Mouse (Mus musculus): ENCODE data around the gene Ppm1g.

Ppm1g gene

DNA sequence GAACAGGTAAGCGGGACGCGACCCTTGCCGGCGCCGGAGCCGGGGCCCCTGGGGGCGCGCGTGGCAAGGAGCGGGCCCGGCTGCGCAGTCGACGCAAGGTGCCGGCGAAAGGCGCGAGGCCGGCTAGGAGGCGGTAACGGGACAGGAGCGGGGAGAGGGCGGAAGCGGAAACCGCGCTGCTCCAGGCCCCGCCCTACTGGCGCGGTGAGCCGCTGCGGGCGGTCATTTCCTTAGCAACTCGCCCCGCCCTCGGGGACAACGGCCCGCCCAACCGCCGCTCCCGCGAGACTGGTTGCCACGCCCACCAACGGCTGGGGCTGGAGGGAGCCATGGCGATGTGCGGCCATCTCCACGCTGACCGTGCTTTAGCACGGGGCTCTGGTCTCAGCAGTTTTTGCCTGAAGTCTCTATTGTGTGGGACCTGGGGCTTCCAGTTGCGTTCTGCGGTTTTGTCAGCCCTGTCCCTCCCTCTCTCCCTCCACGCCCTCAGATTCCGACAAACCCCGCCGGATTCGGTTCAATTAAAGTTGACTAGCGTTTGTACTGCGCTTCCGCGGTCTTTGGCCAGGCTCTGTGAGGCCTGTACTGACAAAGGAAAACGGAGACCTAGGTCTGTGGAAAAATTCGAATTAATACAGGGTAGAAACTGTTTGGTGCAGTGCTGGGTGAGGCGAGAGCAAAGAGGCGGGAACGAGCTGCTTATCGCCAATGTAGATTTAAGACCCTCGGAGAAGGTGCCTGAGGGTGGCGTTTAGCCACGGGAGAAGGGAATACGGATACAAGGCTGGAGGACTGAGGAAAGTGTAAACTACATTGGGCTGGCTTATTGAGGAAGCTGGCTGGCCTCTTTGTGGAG is at the start of gene Ppm1g:
Gene Ppm1g, minus strand, starts transcription at position 240 of the 856 bp plus-strand sequence.
- DNase-seq (ENCODE audit: low spot score): peak; percentile 95

DNA sequence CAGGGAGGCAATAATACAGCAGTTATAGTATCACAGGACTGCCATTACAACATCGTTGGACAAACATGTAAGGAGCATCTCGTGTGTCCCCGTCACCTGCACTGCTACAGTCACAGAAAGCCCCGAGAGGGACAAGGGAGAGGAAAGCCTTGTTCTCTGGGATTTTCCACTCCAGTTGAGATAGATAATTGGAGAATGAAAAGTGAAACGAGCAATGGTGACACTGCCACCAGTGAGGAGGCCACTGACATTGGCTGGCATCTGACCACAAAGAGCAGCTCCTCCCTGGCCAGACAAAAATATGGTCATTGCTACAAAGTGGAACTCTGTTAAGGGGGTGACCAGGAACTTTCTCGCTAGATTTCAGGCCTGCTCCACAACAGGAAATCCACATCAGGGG is 47.2 kb upstream of the Ppm1g start:
- DNase-seq (ENCODE audit: low spot score): no peak

DNA sequence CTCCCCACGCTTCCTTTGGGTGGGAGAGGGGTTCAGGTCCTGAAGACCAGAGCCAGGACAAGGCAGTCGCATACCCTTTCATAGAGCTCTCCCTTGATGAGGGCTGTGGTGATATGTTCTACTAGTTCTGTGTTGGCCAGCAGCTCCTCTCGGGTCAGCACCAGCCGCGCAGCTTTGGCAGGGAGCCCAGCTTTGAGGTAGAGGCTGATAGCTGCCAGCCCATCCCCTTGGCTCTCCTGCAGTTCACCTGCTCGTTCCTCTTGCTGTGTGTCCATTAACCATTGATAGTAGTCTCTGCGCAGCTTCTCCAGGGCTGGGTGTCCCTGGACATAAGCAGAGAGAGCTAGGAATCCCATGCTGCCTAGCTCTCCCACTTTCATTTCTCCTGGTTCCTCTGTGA is 45.6 kb upstream of the Ppm1g start:
- no peak for DNase-seq (ENCODE audit: low spot score)

DNA sequence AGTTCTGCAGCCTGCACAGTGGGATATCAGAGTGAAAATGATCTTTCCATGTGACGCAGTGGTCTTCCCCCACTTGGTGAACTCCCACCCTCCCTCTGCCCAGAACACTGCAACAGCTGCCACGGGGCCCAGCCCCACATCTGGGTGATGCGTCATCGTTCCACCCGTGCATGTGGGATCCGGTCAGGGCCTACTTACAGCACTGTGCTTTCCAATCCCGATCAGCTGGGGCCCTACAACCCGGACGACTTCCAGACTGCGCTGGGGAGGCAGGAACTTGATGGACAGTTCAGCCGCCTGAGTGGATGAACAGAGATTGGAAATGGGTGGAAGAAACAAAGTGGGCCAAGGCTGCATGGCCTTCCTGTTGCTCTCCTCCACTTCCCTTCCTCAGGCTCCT is 37.1 kb upstream of the Ppm1g start:
- no peak for DNase-seq (ENCODE audit: low spot score)

DNA sequence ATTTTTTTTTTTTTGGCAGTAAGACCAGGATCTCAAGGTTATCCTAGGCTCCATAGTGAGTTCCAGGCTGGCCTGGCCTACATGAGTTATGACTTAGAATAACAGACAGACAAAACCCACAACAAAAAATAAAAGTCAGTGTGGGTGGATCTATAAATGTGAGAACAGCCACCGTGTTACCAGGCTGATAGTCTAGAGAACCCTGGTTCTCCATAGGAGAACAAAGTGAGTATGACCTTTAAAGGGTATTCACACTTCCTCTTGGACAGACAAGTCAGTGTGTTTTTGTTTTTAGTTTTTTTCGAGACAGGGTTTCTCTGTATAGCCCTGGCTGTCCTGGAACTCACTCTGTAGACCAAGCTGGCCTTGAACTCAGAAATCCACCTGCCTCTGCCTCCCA is 35.5 kb upstream of the Ppm1g start:
- DNase-seq (ENCODE audit: low spot score): no peak

DNA sequence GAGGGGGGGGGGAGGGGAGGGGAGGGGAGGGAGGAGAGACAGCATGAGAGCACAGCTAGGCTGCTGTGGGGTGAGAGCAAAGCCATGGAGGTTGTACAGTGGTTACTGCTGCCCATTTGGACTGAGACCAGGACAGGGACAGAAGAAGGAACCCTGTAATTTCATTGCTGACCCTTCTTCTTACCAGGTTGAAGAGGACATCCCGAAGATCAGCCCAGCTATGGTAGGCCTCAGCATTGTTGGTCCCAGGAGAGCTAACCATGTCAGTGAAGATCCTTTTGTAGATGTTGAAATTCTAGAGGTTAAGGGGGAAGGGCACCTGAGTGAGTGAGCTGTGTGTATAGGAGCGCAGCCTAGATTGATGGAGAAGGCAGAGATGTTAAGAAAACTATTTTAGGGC is 34.9 kb upstream of the Ppm1g start:
- no peak for DNase-seq (ENCODE audit: low spot score)

DNA sequence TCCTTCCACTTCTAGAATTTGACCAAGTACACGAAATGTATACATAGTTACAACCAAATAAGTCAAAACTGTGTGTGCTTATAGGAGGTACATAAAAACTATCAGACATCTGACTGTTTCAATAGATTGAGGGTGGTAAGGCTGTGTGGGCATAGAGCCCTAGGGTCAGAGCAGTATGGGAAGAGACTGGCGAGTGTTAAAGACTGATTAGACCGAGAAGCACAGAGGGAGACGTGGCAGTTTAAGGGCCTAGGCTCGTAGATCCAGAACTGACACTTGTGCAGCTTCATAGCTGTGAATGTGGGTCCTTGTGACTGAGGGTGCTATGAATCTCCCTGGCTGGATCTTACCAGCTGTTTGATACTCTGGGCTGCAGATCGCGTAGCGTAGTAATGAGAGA is 34.4 kb upstream of the Ppm1g start:
- no peak for DNase-seq (ENCODE audit: low spot score)

DNA sequence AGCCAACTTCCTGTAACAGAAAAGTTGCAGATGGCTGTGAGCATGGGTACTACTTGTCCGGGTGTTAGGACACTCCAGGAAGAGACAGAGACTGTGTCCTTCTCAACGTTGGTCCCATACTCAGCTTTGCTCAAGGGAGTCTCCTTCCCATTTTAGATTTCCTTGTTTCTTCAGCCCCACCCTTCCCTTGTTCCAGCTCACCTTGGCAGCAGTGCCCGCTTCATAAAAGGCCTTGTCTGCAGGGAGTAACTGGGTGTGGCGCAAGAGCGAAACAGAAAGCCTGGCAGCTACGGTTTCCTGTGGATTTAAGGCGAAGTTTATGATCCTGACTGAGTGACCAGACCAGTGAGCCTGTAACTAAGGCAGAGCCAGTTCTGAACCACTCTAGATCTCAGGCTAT is 34.0 kb upstream of the Ppm1g start:
- DNase-seq (ENCODE audit: low spot score): peak; percentile 47

DNA sequence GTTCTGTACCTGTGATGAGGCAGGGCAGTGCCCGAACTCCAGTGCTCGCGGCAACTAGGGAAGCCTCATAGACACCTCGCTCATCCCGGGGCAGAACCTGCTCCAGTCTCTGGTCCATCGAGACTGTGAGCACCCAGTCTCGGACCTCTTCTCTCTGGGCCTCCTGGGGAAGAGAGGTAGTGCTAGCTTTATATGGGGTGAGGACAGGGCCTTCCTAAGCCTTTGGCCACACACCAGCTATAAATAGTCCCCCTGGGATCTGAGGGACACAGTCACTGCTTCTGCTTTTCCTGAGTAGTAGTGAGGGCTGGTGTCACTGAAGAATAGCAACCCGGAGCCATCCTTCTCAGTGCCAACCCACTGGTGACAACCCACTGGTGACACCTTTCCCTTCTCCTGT is 33.3 kb upstream of the Ppm1g start:
- DNase-seq (ENCODE audit: low spot score): no peak

DNA sequence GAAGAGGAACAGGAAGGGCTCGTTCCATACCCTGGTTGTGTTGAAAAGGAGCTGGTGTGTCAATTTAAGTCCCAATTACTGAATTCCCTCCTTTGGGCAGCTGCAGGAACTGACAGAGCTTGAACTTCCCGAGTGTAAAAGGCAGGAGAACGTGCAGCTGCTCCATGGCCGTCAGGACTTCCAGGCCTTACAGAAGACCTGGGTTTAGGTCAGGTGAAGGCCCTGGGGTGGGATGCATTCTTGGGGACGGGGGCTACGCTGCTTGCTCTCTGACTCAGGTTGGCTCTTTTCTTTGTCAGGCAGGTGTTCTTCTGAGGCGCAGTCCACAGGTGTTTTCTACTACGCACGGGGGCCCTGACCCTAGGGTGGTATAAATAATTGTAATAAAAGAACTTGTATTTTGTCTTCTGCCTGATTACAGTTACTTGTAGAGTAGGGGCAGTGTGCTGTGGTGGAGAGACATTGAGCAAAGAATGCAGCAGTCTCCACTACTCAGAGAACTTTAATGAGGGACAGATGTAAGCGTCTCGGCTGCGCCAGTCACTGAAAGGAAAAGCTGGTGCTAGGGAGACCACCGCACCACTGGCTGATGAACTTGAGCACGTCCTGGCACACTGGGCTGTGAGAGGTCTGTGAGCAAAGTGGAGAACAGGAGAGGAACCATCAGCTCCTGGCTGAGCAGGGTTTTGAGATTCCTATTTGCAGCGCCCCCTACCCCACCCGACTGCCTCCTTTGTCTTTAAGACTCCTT is 32.5 kb upstream of the Ppm1g start:
- no peak for DNase-seq (ENCODE audit: low spot score)

DNA sequence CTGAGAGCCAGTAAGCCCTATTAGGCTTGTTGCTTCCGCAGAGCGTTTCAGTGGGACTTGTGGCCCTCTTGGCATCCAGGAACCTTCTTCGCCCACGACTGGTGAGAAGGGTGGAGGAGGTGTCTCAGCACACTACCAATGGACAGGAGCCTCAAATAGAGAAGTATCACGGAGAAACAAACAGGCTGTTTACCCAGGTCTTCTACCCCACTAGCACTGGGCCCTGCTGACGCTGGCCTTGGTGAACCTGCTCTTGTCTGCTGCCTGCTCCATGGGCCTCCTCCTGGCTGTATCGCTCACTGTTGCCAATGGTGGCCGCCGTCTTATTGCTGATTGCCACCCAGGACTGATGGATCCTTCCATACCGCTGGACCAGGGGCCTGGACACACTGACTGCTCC is 31.7 kb upstream of the Ppm1g start:
- DNase-seq (ENCODE audit: low spot score): no peak

DNA sequence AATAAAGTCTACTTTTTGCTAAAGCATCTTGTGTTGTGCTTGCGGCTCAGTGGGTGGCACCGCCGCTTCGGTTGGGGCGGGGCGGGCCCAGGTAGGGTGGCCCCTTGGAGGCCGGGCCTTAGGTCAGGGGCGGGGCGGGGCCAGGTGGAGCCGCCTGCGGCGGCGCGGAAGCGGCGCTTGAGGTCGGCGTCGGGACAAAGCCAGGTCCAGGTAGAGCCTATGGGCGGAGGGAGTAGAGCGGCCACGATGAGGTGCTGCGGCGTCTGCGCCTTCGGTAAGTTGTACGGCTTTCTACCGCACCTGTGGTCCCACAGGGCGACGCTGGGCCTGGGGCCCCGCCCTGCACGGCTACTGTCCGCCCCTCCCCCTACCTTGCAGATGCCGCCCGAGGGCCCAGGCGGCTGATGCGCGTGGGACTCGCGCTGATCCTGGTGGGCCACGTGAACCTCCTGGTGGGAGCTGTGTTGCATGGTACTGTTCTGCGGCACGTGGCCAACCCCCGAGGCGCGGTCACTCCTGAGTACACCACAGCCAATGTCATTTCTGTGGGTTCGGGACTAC is 31.1 kb upstream of the Ppm1g start, which contains the start of gene Krtcap3:
Gene Krtcap3, plus strand, starts transcription at position 151 of the 561 bp plus-strand sequence.
- DNase-seq (ENCODE audit: low spot score): no peak

DNA sequence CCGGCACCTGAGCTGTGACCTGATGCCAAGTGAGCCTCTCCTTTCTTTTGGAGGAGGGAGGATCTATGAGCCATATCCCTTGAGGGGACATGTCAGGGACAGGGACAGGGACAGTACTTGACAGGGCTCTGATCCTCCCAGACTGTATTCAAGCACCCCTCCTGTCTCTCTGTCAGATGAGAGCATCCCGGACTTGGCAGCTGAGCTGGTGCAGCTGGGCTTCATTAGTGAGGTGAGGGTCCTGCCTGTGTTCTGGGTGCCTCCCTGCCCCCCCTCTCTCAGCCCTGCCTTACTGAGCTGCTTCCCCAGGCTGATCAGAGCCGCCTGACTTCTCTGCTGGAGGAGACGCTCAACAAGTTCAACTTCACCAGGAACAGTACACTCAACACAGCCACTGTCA is 30.2 kb upstream of the Ppm1g start:
- DNase-seq (ENCODE audit: low spot score): no peak

DNA sequence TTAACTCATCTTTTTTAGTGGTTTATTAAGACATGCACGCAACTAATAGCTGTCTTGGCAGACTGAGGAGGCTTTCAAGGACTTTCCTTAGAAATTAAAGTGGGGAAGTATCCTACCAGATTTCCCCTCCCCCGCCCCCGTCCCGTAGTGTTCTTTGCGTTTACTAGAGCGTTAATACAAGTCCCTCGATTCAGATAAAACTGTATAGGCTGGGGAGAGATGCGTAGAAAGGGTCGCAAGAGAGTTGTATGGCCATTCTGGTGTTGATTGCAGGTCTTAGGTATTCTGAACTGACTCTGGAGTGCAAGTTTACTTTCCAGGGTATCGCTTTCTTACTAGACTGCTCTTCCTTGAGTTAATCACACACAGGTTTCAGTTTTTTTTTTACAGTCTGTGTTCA is 21.7 kb upstream of the Ppm1g start:
- no peak for DNase-seq (ENCODE audit: low spot score)

DNA sequence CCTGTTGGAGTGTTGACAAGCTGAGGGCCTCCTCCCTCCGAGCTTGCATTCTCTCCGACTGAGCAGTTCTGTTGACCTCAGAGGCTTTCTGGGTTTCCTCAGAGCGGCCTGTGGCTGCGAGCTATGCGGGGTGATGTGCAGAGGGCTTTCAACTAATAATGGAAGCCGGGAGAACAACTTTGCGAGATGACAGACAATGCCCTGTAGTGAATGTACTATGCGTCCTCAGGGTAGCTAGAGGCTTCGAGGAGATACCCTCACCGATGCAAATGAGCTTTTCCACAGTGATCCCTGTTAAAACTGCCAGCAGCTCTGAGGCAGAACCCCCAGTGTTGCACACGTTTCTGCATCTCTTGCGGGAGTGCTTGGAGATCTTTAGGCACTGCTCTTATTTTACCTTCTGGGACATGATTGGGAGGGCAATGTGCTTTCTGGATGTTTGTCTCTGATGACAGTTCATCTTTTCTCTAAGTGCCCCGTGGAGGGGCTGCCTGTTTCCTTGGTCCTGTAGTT is 21.1 kb upstream of the Ppm1g start:
- no peak for DNase-seq (ENCODE audit: low spot score)

DNA sequence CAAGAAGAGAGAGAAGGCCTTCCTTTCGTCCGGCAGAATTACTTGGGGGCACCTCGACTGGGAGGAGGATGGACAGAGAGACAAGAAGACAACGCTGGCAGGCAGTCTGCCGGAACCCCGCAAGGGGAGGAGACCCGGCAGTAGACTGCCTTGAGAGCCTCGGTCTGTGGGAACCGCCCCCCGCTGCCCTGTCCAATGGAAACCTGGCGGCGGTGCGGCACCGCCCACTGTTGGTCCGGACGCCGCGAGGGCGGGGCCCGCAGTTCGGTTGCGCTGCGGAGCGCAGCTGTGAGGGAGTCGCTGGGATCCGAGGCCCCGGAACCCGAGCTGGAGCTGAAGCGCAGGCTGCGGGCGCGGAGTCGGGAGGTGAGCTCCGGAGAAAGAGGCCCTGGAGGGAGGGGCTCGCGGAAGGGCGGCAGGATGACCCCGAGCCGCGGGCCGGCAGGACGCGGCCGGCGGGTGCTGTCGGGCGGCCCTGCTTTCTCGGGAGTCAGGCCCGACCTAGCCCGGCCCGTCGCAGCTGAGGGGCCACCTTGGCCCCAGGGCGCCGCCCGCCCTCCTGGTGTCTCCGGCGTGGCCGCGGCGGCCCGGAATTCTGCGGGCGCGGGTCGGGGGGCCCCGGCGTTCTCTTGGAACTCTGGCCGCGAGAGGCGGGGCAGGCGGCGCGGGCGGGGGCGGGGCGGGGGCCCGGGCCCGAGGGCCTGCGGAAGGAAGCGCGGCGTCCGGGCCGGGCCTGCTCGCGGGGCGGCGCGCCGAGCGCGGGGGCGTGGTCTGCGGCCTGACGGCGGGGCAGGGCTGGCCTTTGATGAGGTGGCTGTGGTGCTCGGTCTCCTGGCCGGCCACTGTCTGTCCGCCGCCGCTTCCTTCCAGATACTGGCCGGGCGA is 20.4 kb upstream of the Ppm1g start, which contains the start of the genes Nrbp1 and Gm9970:
Gene Nrbp1, plus strand, starts transcription at position 228 of the 885 bp plus-strand sequence.
Gene Gm9970, minus strand, starts transcription at position 596 of the 885 bp plus-strand sequence.
- DNase-seq (ENCODE audit: low spot score): peak; percentile 94

DNA sequence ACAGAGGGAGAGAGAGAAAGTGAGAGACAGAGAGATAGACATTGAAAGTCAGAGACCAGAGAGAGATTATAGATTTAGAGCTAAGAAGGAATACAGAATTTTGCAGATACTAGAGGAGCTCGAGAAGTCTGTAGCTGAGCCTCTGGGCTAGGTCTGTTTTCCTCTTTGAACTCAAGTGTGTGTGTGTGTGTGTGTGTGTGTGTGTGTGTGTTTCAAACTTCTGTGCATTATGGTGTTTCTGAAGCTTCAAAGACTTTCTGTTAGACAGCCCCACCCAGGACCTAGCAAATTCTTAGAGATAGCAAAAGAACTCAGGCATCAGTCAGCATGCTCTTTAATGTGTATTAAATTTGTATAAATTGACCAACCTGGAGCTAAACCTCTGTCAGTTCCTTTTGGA is 6.2 kb upstream of the Ppm1g start:
- DNase-seq (ENCODE audit: low spot score): no peak

DNA sequence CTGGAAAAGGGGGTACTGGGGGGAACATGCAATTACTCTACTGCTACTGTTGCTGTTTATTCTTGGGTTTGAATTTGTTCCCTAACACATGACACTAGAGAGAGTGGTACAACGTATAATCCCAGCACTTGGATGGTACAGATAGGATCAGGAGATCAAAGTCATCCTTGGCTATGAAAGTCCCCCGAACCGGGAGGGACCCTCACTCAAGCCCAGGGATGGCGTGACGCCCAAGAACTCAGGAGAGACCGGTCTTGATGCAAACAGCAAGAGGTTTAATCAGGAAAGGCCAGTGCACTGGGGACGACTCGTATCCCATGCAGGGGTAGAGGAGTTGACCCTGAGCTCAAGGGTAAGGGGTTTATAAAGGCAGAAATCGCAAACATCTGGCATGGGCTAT is 2.2 kb upstream of the Ppm1g start:
- DNase-seq (ENCODE audit: low spot score): no peak

DNA sequence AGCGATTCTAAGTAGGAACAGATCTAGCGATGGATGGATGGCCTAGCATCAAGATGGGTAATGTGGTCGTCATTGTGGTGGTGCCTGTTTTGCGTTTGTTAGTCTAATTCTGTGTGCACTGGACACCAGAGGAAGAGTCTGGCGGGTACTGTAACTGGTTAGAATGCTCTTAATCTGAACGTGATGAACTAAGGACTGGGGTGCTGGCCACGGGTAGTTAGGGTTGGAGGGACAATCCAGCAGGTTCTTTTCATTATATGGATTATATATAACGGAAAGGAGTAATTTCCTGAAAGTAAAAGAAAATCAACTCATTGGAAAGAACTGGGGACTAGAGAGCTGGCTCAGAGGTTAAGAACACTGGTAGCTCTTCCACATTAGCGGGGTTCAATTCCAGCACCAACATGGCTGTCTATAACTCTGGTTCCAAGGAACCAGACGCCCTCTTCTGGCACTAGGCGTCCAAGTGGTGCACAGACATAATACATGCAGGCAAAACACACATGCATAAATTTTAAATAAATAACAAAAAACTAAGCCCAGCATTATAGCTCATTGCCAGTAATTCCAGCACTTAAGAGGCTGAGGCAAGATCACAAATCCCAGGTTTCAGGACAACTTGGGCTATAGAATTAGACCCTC is 938 bp upstream of the Ppm1g start:
- peak; percentile 84 for DNase-seq (ENCODE audit: low spot score)

DNA sequence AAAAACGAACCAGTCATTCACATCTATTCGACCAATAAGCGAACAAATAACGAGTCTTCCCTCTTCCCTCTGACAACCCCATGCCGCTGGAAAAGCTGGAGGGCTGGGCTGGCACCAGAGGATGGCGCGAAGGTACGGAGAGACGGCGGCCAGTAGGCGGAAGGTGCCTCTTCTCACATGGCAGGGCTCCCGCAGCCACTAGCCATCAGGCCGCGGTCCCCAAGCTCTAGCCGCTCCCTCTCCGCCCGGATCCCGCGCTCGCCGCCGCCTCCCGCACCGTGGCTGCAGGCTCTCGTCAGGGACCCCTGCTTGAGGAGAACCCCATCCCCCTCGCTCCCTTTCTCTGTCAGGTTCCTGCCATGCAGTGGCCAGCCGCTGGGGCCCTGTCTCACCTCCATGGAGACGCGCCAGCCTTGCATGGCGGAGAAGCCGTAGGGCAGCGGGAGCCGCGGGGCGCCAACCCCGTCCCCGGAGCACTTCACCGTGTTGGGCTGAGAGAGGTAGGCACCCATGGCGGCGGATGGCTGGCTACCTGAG is 508 bp downstream of the Ppm1g start:
- DNase-seq (ENCODE audit: low spot score): no peak

DNA sequence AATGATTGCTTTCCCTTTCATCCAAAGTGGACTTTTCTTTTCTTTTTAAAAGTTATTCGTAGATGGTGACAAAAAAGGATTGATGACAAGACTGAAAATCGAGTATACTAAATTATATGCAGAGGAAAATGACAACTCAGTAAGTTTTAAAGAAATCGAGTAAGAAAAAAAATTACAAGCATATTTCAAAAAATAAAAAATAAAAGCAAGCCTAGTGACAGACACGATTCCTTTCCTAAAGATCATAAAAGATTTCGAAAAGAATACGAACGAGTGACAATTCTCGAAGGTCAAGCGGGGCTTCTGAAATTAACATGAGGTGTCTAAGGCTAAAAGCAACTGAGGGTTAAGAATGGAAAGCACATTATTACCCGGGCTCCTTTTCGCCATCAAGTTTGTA is 1.0 kb downstream of the Ppm1g start:
- no peak for DNase-seq (ENCODE audit: low spot score)

Measured in adipocyte (in vitro differentiated cells).